Mouse (Mus musculus) layer of hippocampus, adult 9-10 months (tissue): ENCODE measurements at regions not wholly inside any gene's neighbourhood (a gene's known extent, or its start where the extent isn't known, plus 50 kb on each side); places are given as distances from the start of the nearest gene placed in this dataset.

Experiments used
- DNase-seq: peaks from one replicate; pipeline ENCODE4 v3.0.0; 2022; ENCODE audit warnings: low spot score

GRCm38 (mm10) chr11:32990201-32990600 is 157.0 kb downstream of the Fgf18 start:
- no peak for DNase-seq

GRCm38 (mm10) chr11:32978899-32979298 is 154.5 kb upstream of the Smim23 start:
- no peak for DNase-seq

DNA sequence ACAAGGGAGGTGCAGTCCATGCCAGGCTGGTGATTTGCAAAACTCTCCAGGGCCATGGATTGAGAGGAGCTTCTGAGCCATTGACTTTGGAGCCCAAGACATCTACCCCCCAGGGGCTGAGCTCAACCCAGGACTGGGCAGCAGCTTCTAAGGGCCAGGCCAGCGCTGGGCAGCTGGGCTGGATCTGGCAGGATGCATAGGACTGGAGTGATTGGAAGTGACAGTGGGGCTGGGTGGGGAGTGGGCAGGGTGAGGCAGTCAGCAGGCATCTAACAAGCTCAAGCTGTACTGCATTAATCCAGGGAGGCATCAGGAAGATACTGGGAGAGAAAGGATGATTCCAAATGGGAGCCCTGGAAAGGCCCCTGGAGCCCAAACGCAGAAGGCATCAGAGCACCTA is 152.2 kb upstream of the Smim23 start:
- DNase-seq = no peak

DNA sequence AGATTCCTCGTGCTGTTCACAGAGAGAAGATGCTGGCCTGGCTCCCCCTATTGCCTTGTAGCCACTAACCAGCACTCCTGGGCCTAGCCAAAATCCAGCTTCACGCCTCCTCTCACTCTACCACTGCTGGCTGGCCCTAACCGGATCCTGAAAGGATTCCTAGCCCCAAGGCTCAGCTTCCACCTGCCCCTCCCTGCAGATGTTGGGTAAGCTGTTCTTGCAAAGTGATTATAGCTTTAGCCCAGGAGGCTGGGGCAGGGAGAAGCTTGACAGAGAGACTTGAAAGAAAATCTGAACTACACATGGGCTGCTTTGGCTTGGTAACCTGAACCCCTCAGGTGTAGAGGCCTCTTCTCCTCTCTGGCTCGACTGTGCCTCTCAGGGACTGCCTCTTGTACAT is 149.0 kb upstream of the Smim23 start:
- DNase-seq = no peak

GRCm38 (mm10) chr11:32965418-32965817 is 141.0 kb upstream of the Smim23 start:
- no peak for DNase-seq

DNA sequence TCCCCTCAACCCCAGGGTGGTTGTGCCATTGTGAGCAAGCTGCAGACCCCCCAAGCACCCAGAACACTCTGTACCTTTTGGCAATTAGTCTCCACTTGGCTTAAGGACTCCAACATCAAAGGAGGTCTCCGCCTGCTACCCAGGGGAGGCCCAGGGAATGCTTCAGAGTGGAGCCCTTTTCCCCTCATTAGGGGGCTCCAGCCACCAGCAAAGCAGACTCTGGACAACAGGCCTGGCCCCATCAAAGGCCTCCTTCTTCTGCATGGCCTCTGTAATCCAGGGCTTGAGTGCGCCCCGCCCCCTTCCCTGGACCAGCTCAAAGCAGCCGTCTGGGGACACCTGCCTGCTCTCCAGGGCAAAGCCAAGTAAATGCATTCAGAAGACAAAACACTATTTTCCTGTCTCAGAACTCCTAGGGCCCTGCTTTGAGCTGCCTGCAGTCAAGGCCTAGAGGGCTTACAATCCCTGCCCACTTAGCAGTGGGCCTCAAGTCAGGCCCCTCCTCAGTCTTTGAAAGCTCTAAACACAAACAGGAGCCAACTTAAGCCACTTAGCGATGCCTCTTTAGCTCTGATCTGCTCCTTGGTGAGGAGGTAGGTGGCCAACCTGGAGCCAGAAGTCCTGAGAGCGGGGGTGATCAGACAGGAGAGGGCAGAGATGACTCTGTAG is 139.4 kb upstream of the Smim23 start:
- DNase-seq = no peak

DNA sequence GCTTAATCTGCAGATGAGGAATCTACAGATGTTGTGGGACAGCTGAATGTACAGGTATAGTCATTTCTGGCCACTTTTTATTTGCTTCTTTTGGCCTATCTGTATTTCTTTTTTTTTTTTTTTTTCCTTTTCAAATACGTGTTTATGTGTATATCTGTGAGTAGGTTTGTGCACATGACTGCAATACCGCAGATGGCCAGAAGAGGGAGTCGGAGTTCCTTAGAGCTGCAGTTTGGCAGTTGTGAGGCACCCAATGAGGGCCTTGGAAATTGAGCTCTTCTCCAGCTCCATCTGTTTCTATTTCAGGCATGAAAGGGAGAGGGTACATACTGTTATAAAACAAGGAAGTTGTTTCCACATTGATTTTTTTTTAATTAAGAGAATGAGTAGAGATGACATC is 137.2 kb upstream of the Smim23 start:
- no peak for DNase-seq

- DNase-seq = no peak
These were observed 134.6 kb upstream of the Smim23 start for GRCm38 (mm10) chr11:32958961-32959360.

DNA sequence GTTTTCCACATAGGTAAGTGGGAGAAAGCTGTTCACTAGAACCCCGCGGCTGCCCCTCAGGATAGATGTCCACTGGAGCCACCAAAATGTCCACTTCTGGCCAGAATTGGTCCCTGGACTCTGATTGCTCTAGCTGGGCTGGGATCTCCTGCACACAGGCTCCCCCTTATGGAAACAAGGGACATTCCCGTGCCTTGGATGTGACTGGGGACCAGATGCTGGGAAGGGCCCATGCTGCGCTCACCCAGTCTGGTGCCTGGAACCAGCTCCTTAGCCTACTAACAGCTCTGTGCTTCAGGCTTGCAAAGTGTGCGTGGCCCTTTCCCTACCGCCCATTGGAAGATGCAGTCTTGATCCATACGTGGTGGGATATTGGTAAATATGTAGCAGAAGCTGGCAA is 132.6 kb upstream of the Smim23 start:
- peak; percentile 39 for DNase-seq

DNA sequence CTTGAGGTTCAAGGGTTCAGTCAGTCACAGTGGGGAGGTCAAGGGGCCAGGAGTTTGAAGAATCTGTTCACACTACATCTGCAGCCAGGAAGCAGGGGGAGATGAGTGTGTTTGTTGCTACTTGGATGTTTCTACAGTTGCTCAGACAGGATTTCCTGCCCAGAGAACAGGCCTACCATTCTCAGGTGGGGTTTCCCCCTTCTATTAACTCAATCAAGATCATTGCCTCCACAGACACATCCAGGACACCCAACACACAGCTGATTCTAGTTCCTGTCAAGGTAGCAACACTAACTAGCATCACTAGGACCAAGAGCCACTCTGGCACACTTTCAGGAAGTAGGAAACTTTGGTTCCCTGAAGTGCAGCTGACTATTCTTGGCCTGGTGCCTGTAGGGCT is 127.9 kb upstream of the Smim23 start:
- no peak for DNase-seq

DNA sequence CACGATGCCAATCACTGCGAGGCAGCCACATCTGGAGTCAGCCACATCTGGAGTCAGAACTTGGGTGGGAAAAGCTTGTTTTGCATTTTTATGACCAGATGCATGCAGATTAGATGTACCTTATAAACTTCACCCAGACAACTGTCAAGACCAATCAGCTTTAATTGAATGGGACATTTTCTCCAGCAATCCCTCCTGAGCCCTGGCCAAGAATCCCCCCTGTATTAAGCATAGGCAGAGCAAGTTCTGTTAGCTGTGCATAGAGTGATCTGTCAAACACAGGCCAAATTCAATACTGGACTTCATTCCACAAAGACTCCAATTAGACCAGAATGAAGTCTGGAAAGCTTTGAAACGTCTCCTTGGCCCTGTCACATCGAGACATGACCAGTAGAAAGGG is 123.7 kb upstream of the Smim23 start:
- no peak for DNase-seq

- DNase-seq = no peak
These were observed 122.1 kb upstream of the Smim23 start for GRCm38 (mm10) chr11:32946481-32947001.

DNA sequence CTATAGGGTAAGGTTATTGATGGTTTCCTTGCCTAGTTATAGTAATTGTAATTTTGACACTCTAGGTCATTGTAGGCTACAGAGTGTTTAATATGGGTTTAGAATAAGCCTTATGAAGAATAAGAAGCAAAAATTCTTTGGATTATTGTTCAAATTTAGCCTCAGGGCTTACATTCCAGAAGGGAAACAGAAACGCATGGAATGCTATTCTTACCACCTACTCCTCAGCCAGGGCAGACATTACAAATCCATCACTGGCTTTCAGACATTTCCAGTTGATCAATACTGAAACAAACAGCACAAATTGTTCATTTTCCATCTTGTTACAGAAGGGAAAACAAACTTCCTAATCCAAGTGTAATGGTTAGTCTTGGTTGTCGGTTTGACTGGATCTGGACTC is 120.7 kb upstream of the Smim23 start:
- DNase-seq = no peak

GRCm38 (mm10) chr11:32941331-32942009 is 117.1 kb upstream of the Smim23 start:
- DNase-seq = peak; percentile 45

GRCm38 (mm10) chr11:32939102-32939501 is 114.7 kb upstream of the Smim23 start:
- DNase-seq = no peak

DNA sequence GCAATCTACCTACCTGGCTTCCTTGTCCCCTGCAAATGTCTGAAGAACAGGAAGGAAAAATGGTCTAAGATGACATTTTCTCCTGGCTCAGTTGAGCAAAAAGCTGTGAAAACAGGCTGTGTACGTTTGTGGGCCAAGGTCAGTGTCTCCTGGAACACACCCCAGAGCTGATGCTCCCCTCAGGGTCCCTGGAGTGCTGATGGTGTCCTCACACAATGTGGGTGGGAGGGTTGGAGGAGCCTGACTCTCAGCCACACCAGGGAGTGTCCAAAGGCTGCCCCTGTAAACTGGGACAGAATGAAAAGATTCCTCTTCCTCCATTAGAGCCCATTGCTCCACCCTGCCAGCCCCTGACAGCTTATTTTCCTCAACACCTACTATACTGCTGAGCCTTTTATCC is 112.8 kb upstream of the Smim23 start:
- no peak for DNase-seq

DNA sequence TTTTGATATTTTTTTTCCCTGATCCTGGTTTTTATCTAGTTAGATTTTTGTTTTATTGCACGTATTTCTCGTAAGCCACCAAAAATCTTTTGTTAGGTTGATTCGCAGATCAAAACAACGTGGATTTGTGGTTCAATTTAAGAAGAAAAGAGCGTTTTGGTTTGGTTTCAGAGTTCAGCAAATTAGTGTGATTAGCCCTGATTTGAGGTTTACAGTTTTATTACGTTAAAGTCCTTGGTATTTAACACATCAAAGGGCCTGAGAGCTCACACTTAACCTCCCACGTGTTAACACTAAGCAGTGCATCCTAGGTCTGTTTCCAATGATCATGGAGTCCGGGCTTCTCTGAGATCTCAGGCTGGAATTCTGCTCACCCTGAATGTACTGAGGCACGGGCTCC is 107.5 kb upstream of the Smim23 start:
- DNase-seq = no peak

GRCm38 (mm10) chr11:32931018-32931417 is 106.6 kb upstream of the Smim23 start:
- DNase-seq = no peak

DNA sequence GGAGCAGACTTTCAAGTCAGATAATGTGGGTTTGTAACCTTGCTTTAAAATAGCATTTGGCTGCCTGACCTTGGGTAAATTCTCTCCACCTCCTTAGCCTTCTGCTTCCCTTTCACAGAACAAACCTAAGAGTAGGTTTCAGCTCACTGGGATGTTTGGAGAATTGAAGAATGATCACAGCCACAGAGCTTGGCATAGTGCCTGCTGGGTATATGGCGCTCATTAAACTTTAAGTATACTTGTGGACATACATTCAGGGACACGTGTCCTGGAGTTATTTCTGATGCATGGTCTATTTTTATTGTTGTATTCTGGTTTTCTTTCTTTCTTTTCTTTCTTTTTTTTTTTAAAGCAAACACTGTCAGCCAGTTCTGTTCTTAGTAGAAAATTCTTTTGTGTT is 104.4 kb upstream of the Smim23 start:
- no peak for DNase-seq

DNA sequence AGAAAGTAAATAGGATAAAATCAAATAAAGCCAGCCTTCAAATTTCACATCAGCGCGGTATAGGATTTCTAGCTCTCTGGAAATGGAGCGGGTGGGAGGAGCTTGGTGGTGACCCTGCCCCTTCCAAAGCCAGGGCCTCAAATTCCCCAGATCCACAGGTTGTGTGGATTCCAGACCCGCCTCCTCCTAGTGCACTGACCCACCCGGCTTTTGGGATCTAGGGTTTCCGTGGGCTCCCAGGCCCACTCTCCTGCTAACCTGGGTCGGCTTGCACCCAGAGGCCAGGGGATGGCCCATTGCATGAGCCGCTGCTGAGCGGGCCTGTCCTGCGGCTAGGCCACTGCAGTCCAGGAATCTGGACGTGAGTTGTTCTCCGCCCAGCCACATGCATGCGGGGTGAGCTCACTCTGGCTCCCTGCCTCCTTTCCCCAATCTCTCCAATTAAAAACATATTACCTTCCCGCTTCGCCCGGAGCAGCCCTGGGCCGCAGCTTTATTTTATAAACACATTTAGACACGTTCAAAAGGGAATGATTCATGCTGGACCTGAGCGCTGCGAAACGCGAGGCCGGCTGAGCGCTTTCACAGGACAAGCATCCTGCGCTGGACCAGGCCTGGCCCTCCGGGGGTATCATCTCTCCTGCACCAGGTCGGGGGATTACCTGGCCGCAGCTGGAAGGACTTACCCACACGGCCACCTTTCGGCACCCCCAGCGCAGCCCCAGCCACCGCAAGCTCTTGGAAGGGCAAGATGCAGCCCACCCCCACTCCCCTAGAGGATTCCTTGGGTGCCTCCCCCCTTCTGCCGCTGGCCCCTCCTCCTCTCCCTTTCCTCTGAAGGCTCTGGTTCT is 101.2 kb upstream of the Smim23 start:
- no peak for DNase-seq

- DNase-seq = no peak
These were observed 100.5 kb upstream of the Smim23 start for GRCm38 (mm10) chr11:32924932-32925331.

- no peak for DNase-seq
These were observed 88.7 kb upstream of the Smim23 start for GRCm38 (mm10) chr11:32913071-32913470.

DNA sequence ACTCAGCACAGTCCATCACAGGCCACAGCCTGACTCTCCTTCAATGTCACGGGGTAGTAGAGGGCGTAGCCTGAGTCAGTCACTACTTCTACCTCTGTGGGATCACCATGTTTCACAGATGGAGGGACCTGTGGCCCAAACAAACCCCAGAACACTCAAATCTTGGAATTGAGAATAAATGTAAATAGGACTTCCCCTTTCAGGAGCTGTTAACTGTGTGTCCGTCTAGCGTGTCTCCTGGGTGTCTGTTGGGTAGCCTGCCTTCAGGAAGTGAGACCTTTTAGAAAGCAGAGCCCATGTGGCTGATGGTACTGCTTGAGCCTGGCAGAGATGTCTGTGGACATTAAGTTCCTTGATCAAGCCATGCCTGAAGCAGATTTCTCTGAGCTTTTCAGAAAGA is 87.4 kb upstream of the Smim23 start:
- no peak for DNase-seq
